Mouse (Mus musculus): Measurements from ENCODE around the gene Socs3. TPM values are rescaled to one million over a fixed set of nuclear protein-coding genes. Genes with fewer than 3 reads are reported as not detected.

Socs3 gene
- polyA plus RNA-seq, 1 experiment: 0.51 TPM

DNA sequence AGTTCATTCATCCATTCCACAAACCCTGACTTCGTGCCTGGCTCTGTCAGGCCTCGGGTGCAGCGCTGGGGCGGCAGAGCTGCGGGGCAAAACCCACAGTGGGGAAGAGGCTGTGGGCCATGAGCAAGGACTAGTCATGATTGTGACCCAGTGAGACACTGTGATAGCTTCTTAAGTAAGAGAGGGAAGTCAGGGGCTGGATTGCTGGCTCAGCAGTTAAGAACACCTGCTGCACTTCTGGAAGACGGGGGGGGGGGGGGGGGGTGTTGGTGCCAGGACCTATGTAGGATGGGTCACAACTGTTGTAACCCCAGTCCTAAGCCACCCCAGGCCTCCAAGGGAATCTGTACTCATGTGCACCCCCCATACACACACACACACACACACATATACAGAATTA lies 1.3 kb upstream of the Socs3 start:
- TF ChIP-seq POLR2A (IDR thresholded peaks at IDR 0.05; ENCODE audit: control insufficient read depth, low read depth, low read length) (no peak), CTCF (IDR thresholded peaks at IDR 0.05; ENCODE audit: control insufficient read depth, insufficient read depth, insufficient replicate concordance, low read depth, low read length) (no peak)
- H3K4me1 ChIP-seq (ENCODE audit: control insufficient read depth, insufficient read depth, low read length): peaks cover 24% of the 10 kb centered on the region
- H3K27ac ChIP-seq (ENCODE audit: control insufficient read depth, insufficient read depth, low read depth, low read length): no peak overlapping the region
- no peaks in the 10 kb centered on the region for H3K36me3 ChIP-seq (ENCODE audit: control insufficient read depth, insufficient read depth, low read length)
- no peak overlapping the region for H3K4me3 ChIP-seq (ENCODE audit: control insufficient read depth, low read depth, low read length)
- no peaks in the 10 kb centered on the region for H3K27me3 ChIP-seq (ENCODE audit: control insufficient read depth, insufficient read depth, low read length)

GRCm38 (mm10) chr11:117969100-117969944 lies 525 bp downstream of the Socs3 start:
- H3K4me1 ChIP-seq (ENCODE audit: control insufficient read depth, insufficient read depth, low read length): peaks cover 24% of the 10 kb centered on the region
- no peaks in the 10 kb centered on the region for H3K36me3 ChIP-seq (ENCODE audit: control insufficient read depth, insufficient read depth, low read length)
- TF ChIP-seq POLR2A (IDR thresholded peaks at IDR 0.05; ENCODE audit: control insufficient read depth, low read depth, low read length): peak; percentile 33
- TF ChIP-seq CTCF (IDR thresholded peaks at IDR 0.05; ENCODE audit: control insufficient read depth, insufficient read depth, insufficient replicate concordance, low read depth, low read length): no peak
- peak overlapping the region; percentile 68; the same call in 1 of the 2 replicates for H3K27ac ChIP-seq (ENCODE audit: control insufficient read depth, insufficient read depth, low read depth, low read length)
- peak overlapping the region; percentile 83 for H3K4me3 ChIP-seq (ENCODE audit: control insufficient read depth, low read depth, low read length)
- H3K27me3 ChIP-seq (ENCODE audit: control insufficient read depth, insufficient read depth, low read length): no peaks in the 10 kb centered on the region

DNA sequence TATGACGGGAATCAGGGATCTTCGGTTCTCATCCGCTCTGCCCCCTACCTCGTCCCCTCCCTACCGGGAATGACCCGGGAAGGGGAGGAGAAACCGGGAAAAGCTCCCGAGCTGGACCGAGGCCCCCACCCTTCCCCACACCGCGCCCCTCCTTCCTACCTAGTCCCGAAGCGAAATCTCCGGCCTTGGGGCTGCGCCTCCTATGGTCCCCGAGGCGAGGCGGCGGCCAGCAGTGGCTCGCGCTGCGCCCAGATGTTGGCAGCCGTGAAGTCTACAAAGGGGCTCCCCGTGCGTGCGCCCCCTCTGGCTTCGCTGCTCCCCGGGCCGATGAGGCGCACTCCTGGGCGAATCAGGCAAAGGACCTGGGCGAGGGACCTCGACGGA lies 1.1 kb downstream of the Socs3 start:
- Histone ChIP-seq H3K27me3 (ENCODE audit: control insufficient read depth, insufficient read depth, low read length) (no peaks in the 10 kb centered on the region), H3K36me3 (ENCODE audit: control insufficient read depth, insufficient read depth, low read length) (no peaks in the 10 kb centered on the region), H3K4me1 (ENCODE audit: control insufficient read depth, insufficient read depth, low read length) (peaks cover 27% of the 10 kb centered on the region), H3K27ac (ENCODE audit: control insufficient read depth, insufficient read depth, low read depth, low read length) (peak overlapping the region; percentile 68; the same call in 1 of the 2 replicates), H3K4me3 (ENCODE audit: control insufficient read depth, low read depth, low read length) (peak overlapping the region; percentile 83)
- no peak for TF ChIP-seq POLR2A (IDR thresholded peaks at IDR 0.05; ENCODE audit: control insufficient read depth, low read depth, low read length)

DNA sequence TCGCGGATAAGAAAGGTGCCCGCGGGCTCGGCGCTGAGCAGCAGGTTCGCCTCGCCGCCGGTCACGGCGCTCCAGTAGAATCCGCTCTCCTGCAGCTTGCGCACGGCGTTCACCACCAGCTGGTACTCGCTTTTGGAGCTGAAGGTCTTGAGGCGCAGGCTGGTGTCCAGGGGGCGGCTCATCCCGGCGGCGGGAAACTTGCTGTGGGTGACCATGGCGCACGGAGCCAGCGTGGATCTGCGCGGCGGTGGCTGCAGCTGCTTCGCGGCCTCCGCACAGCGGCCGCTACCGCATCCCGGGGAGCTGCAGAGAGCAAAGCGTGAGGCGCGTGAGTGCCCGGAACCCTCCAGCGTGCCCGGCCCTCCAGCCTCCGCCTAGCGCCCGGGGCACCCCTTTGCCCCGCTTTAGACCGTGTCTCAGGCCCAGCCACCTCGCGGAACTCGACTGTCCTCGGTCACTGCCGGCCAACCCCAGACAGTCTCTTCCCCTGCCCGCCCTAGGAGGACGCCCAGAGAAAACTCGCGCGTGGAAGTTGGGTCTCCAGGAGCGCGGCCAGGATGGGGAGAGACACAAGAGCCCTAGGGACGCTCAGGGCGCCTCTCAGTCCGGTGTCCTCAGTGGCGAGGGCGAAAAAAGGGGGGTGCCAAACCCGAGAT lies 1.7 kb downstream of the Socs3 start:
- TF ChIP-seq POLR2A (IDR thresholded peaks at IDR 0.05; ENCODE audit: control insufficient read depth, low read depth, low read length) (no peak), CTCF (IDR thresholded peaks at IDR 0.05; ENCODE audit: control insufficient read depth, insufficient read depth, insufficient replicate concordance, low read depth, low read length) (no peak)
- no peak overlapping the region for H3K27ac ChIP-seq (ENCODE audit: control insufficient read depth, insufficient read depth, low read depth, low read length)
- H3K4me3 ChIP-seq (ENCODE audit: control insufficient read depth, low read depth, low read length): peak overlapping the region; percentile 83
- no peaks in the 10 kb centered on the region for H3K27me3 ChIP-seq (ENCODE audit: control insufficient read depth, insufficient read depth, low read length)
- H3K36me3 ChIP-seq (ENCODE audit: control insufficient read depth, insufficient read depth, low read length): no peaks in the 10 kb centered on the region
- H3K4me1 ChIP-seq (ENCODE audit: control insufficient read depth, insufficient read depth, low read length): peaks cover 30% of the 10 kb centered on the region

DNA sequence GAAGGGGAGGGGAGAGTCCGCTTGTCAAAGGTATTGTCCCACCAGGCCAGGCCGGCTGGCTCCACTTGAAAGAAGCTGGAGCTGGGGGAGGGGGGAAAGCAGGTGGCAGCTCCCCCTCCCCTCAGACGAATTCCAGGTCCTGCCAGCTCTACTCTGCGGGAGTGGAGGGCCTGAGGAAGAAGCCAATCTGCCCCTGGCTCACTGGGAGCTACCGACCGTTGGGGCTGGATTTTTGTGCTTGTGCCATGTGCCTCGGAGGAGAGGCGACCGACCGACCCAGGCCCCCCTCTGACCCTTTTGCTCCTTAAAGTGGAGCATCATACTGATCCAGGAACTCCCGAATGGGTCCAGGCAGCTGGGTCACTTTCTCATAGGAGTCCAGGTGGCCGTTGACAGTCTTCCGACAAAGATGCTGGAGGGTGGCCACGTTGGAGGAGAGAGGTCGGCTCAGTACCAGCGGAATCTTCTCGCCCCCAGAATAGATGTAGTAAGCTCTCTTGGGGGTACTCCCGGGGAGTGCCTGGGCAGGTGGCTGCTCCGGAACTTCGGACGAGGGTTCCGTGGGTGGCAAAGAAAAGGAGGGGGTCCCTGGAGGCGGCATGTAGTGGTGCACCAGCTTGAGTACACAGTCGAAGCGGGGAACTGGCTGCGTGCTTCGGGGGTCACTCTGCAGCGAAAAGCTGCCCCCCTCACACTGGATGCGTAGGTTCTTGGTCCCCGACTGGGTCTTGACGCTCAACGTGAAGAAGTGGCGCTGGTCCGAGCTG lies 2.4 kb downstream of the Socs3 start:
- Histone ChIP-seq H3K36me3 (ENCODE audit: control insufficient read depth, insufficient read depth, low read length) (no peaks in the 10 kb centered on the region), H3K4me3 (ENCODE audit: control insufficient read depth, low read depth, low read length) (peak overlapping the region; percentile 83; the same call in 1 of the 2 replicates), H3K27me3 (ENCODE audit: control insufficient read depth, insufficient read depth, low read length) (no peaks in the 10 kb centered on the region), H3K4me1 (ENCODE audit: control insufficient read depth, insufficient read depth, low read length) (peaks cover 32% of the 10 kb centered on the region), H3K27ac (ENCODE audit: control insufficient read depth, insufficient read depth, low read depth, low read length) (no peak overlapping the region)
- TF ChIP-seq CTCF (IDR thresholded peaks at IDR 0.05; ENCODE audit: control insufficient read depth, insufficient read depth, insufficient replicate concordance, low read depth, low read length) (no peak), POLR2A (IDR thresholded peaks at IDR 0.05; ENCODE audit: control insufficient read depth, low read depth, low read length) (no peak)

DNA sequence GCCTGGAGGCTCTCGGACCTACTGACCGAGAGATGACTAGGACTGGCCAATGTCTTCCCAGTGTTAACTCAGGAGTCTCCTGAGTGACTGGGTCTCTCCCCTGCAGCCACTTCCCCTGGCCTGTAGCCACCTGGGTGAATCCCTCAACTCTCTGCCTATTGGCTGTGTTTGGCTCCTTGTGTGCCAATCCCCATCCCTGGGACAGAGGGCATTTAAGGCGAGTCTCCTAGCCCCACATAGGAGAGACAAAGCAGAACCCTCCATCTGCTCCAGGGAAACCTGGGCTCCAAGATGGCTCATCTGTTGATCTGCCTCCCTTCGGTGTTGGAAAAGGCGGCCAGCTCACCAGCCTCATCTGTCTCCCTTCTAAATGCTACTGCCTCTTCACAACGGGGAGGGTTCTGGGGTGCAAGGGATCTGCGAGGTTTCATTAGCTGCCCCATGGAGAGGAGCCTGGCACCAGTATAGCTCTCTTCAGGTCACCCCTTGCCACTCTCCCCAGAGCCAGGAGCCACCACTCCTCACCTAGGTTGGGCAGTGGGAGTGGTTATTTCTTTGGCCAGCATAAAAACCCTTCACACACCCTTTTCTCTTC lies 3.2 kb downstream of the Socs3 start:
- Histone ChIP-seq H3K4me1 (ENCODE audit: control insufficient read depth, insufficient read depth, low read length) (peaks cover 33% of the 10 kb centered on the region), H3K27me3 (ENCODE audit: control insufficient read depth, insufficient read depth, low read length) (no peaks in the 10 kb centered on the region)
- no peak for TF ChIP-seq CTCF (IDR thresholded peaks at IDR 0.05; ENCODE audit: control insufficient read depth, insufficient read depth, insufficient replicate concordance, low read depth, low read length)
- TF ChIP-seq POLR2A (IDR thresholded peaks at IDR 0.05; ENCODE audit: control insufficient read depth, low read depth, low read length): no peak

More for the DNA sequence above, 3.2 kb downstream of the Socs3 start:
- Histone ChIP-seq H3K36me3 (ENCODE audit: control insufficient read depth, insufficient read depth, low read length) (no peaks in the 10 kb centered on the region), H3K27ac (ENCODE audit: control insufficient read depth, insufficient read depth, low read depth, low read length) (no peak overlapping the region), H3K4me3 (ENCODE audit: control insufficient read depth, low read depth, low read length) (no peak overlapping the region)
